In the genomic region with DNA sequence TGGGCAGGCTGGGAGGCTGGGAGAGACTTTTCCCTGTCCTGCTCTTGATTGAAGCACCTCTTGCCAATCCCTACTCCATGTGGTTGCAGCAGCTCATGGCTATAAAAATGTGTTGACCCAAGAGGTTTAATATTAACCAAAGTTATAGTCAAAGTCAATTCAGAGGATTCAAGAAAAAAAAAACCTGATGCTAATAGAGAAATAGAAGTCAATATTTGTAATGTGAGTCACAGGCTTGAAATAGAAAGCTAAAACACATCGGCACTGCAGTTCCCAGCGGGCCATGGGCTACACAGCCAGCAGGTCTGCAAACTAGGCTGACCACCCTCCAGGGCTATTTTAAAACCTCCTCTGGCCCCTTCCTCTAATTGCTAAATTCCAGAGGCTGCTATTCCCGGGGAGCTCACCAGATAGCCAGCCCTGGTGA, we compare ENCODE assay signal across 15 mouse cellular contexts. TPM values are rescaled to one million over a fixed set of nuclear protein-coding genes. Genes with fewer than 3 reads are reported as not detected.
DNase-seq lines count a peak whose midpoint lies in the region; ATAC-seq and TF ChIP-seq lines count a peak whose summit lies in the region.
"Had no signal": no experiment of that assay in that cellular context is flagged by ENCODE, and none has a peak within 500 bp of the region (broad histone marks: within the 10 kb centered on the region; RNA-seq: fewer than 3 reads in every experiment).

No protein-coding gene starts in this region.

- no peak overlapping the region for H3K9ac ChIP-seq in heart, embryonic 13.5 days
- no peak overlapping the region for H3K9ac ChIP-seq in lung, postnatal 0 days (replicated peaks; ENCODE audit: low read depth)
- H3K9ac ChIP-seq: heart, embryonic 15.5 days; limb, embryonic 15.5 days had no signal

- H3K4me3 ChIP-seq in heart, embryonic 13.5 days, result no peak overlapping the region
- no peak overlapping the region for H3K4me3 ChIP-seq in lung, postnatal 0 days (ENCODE audit: low read depth, low read length)
- H3K4me3 ChIP-seq: heart, embryonic 15.5 days; limb, embryonic 15.5 days had no signal

- no peak for TF ChIP-seq CTCF in lung, postnatal 0 days (IDR thresholded peaks at IDR 0.05)

- no peaks in the 10 kb centered on the region for H3K36me3 ChIP-seq in heart, embryonic 13.5 days
- no peaks in the 10 kb centered on the region for H3K36me3 ChIP-seq in lung, postnatal 0 days (ENCODE audit: insufficient read depth, low read length)
- H3K36me3 ChIP-seq: heart, embryonic 15.5 days; limb, embryonic 15.5 days had no signal

- peak; percentile 72 for TF ChIP-seq EP300 in lung, postnatal 0 days (IDR thresholded peaks at IDR 0.05)

- H3K4me1 ChIP-seq in heart, embryonic 13.5 days, result peaks cover 26% of the 10 kb centered on the region
- H3K4me1 ChIP-seq in lung, postnatal 0 days (ENCODE audit: insufficient read depth, low read depth, low read length), result no peaks in the 10 kb centered on the region
- H3K4me1 ChIP-seq: limb, embryonic 15.5 days had no signal

- peak overlapping the region; percentile 43 for H3K4me2 ChIP-seq in heart, embryonic 13.5 days
- no peak overlapping the region for H3K4me2 ChIP-seq in lung, postnatal 0 days (replicated peaks; ENCODE audit: low read depth, low read length)
- H3K4me2 ChIP-seq: heart, embryonic 15.5 days; limb, embryonic 15.5 days had no signal

- no peaks in the 10 kb centered on the region for H3K9me3 ChIP-seq in heart, embryonic 13.5 days
- no peaks in the 10 kb centered on the region for H3K9me3 ChIP-seq in lung, postnatal 0 days (ENCODE audit: low read length)
- H3K9me3 ChIP-seq: heart, embryonic 15.5 days; limb, embryonic 15.5 days had no signal

- ATAC-seq in heart, embryonic 13.5 days (ENCODE audit: extremely low read depth, insufficient number of reproducible peaks, low FRiP score, low TSS enrichment), result no peak
- ATAC-seq in lung, postnatal 0 days, result peak; percentile 73
- ATAC-seq: CD4-positive, CD25-positive, alpha-beta regulatory T cell, adult 4 months had no signal

- H3K27me3 ChIP-seq in heart, embryonic 13.5 days (replicated peaks), result no peaks in the 10 kb centered on the region
- H3K27me3 ChIP-seq in lung, postnatal 0 days (replicated peaks; ENCODE audit: insufficient read depth, low read length), result no peaks in the 10 kb centered on the region
- H3K27me3 ChIP-seq: heart, embryonic 15.5 days; limb, embryonic 15.5 days had no signal

- WGBS in heart, embryonic 13.5 days, result 19% methylated on average over 3 of the region's 3 CpGs
- 54% methylated on average over 3 of the region's 3 CpGs for WGBS in lung, postnatal 0 days

- peak overlapping the region; percentile 61; the same call in 1 of the 2 replicates for H3K27ac ChIP-seq in heart, embryonic 13.5 days (replicated peaks)
- peak overlapping the region; percentile 43 for H3K27ac ChIP-seq in lung, postnatal 0 days (ENCODE audit: low read length)
- H3K27ac ChIP-seq: heart, embryonic 15.5 days; limb, embryonic 15.5 days had no signal

- no peak for DNase-seq in heart, adult 11 months
- peak; percentile 30 for DNase-seq in urinary bladder, postnatal 14 days (ENCODE audit: low spot score)
- DNase-seq in urinary bladder, postnatal 4 days (ENCODE audit: low spot score in 2 of 2), result no peak
- DNase-seq in lung, postnatal 0 days (ENCODE audit: low spot score), result peak; percentile 87
- peak; percentile 25 for DNase-seq in yolk sac, embryonic 10.5 days (ENCODE audit: low spot score)
- no peak for DNase-seq in cerebellum, postnatal 4 days (ENCODE audit: low spot score in 2 of 2)
- no peak for DNase-seq in spleen, postnatal 14 days (ENCODE audit: low spot score in 2 of 2)
- DNase-seq: cerebellum, adult 9-10 months; kidney, adult 18-20 months; right cerebral cortex, postnatal 4 days; thymus, adult 2 months had no signal

RNA-seq across cellular contexts. Expression of gene Bmp2, which starts 53.2 kb away (rescaled TPM):
- 9.8 and 10.7 TPM in 2 replicates for polyA plus RNA-seq in heart, embryonic 13.5 days (2015; fragmentation: Nextera tagmentation; extraction: Ambion mirVana)
- polyA plus RNA-seq in lung, postnatal 0 days (2015; fragmentation: Nextera tagmentation; extraction: Ambion mirVana), result 9.1 and 9.3 TPM in 2 replicates
- polyA plus RNA-seq: CD4-positive, CD25-positive, alpha-beta regulatory T cell, adult 4 months had no signal

Comparison
In these comparisons a context has a peak if more than half of its experiments do, and no peak if none do; other contexts are left out.
1. DNase-seq: peak in urinary bladder, postnatal 14 days (single experiment), lung, postnatal 0 days (single experiment) and yolk sac, embryonic 10.5 days (single experiment); none in heart, adult 11 months (single experiment), urinary bladder, postnatal 4 days (0 of 2), cerebellum, postnatal 4 days (0 of 2) and spleen, postnatal 14 days (0 of 2).